ENCODE assay signal across 30 mouse cellular contexts in genomic region chr10:60164869-60165268, GRCm38 (mm10). TPM values are rescaled to one million over a fixed set of nuclear protein-coding genes. Genes with fewer than 3 reads are reported as not detected.
"Had no signal": no experiment of that assay in that cellular context is flagged by ENCODE, and none has a peak within 500 bp of the region (broad histone marks: within the 10 kb centered on the region; RNA-seq: fewer than 3 reads in every experiment).

No protein-coding gene starts in this region.

- H3K4me2 ChIP-seq: embryonic facial prominence, embryonic 12.5 days; embryonic facial prominence, embryonic 13.5 days; embryonic facial prominence, embryonic 15.5 days; forebrain, embryonic 12.5 days; forebrain, embryonic 13.5 days; forebrain, embryonic 15.5 days had no signal

- H3K9ac ChIP-seq: embryonic facial prominence, embryonic 12.5 days; embryonic facial prominence, embryonic 13.5 days; embryonic facial prominence, embryonic 15.5 days; forebrain, embryonic 12.5 days; forebrain, embryonic 13.5 days; forebrain, embryonic 15.5 days; forebrain, postnatal 0 days had no signal

- H3K4me1 ChIP-seq: embryonic facial prominence, embryonic 12.5 days; embryonic facial prominence, embryonic 13.5 days; embryonic facial prominence, embryonic 15.5 days; forebrain, embryonic 12.5 days; forebrain, embryonic 13.5 days; forebrain, embryonic 15.5 days had no signal

- H3K36me3 ChIP-seq: embryonic facial prominence, embryonic 10.5 days; embryonic facial prominence, embryonic 12.5 days; embryonic facial prominence, embryonic 13.5 days; embryonic facial prominence, embryonic 15.5 days; forebrain, embryonic 10.5 days; forebrain, embryonic 12.5 days; forebrain, embryonic 15.5 days had no signal

- H3K4me3 ChIP-seq: embryonic facial prominence, embryonic 10.5 days; embryonic facial prominence, embryonic 12.5 days; embryonic facial prominence, embryonic 13.5 days; embryonic facial prominence, embryonic 15.5 days; erythroblast, embryonic 14.5 days; forebrain, embryonic 10.5 days; forebrain, embryonic 12.5 days; forebrain, embryonic 13.5 days; forebrain, embryonic 15.5 days; heart, adult 2 months had no signal

- DNase-seq: cerebellum, adult 2 months; cerebellum, adult 8-10 months; cerebellum, adult 9-10 months; cerebellum, adult 9-11 months; cerebellum, postnatal 10 days; cerebellum, postnatal 14 days; cerebellum, postnatal 25 days; cerebellum, postnatal 36 days; embryo, embryonic 11 days; forebrain, postnatal 0 days; gastrocnemius, postnatal 10 days; gastrocnemius, postnatal 14 days; gastrocnemius, postnatal 25 days; gastrocnemius, postnatal 36 days; heart, adult 11 months; heart, adult 18-20 months; heart, adult 2 months had no signal

- ATAC-seq: forebrain, embryonic 13.5 days; forebrain, embryonic 14.5 days; forebrain, embryonic 15.5 days; forebrain, embryonic 16.5 days; forebrain, postnatal 0 days had no signal

- H3K27ac ChIP-seq: embryonic facial prominence, embryonic 10.5 days; embryonic facial prominence, embryonic 12.5 days; embryonic facial prominence, embryonic 13.5 days; embryonic facial prominence, embryonic 15.5 days; forebrain, embryonic 10.5 days; forebrain, embryonic 12.5 days; forebrain, embryonic 13.5 days; forebrain, embryonic 15.5 days; heart, adult 2 months had no signal

- H3K27me3 ChIP-seq: embryonic facial prominence, embryonic 12.5 days; embryonic facial prominence, embryonic 13.5 days; embryonic facial prominence, embryonic 15.5 days; forebrain, embryonic 12.5 days; forebrain, embryonic 13.5 days; forebrain, embryonic 15.5 days had no signal

- H3K9me3 ChIP-seq: embryonic facial prominence, embryonic 10.5 days; embryonic facial prominence, embryonic 12.5 days; embryonic facial prominence, embryonic 13.5 days; embryonic facial prominence, embryonic 15.5 days; forebrain, embryonic 10.5 days; forebrain, embryonic 12.5 days; forebrain, embryonic 13.5 days; forebrain, embryonic 15.5 days had no signal

RNA-seq across cellular contexts. Expression of gene Chst3, which starts 54.2 kb away (rescaled TPM):
- total RNA-seq: common myeloid progenitor, adult 5-6 weeks; granulocyte monocyte progenitor cell, adult 5-6 weeks had no signal
- polyA plus RNA-seq: erythroblast, embryonic 14.5 days had no signal

RNA-seq across cellular contexts. Expression of gene Spock2, which starts 58.9 kb away (rescaled TPM):
- total RNA-seq: granulocyte monocyte progenitor cell, adult 5-6 weeks had no signal
